Mouse (Mus musculus) lung, embryonic 14.5 days (tissue): ENCODE data around the gene Mlec. TPM values are rescaled to one million over a fixed set of nuclear protein-coding genes. Genes with fewer than 3 reads are reported as not detected.

Source experiments
- ATAC-seq: fragments of 200-750 bp; cut with Nextera tagmentation; 2 replicates; pipeline ENCODE4 v1.8.0; 2017; ENCODE audit warnings: mild to moderate bottlenecking, moderate TSS enrichment, moderate library complexity; ENCODE audit not compliant: insufficient read depth
- DNase-seq: peaks from one replicate; pipeline ENCODE4 v3.0.0-alpha.2; 2015
- H3K27ac ChIP-seq: fragments of 300-500 bp; sonication (generic); 2 replicates; pipeline ENCODE4 v1.5.1; 2014; ENCODE audit warnings: low read depth, mild to moderate bottlenecking, moderate library complexity
- H3K27me3 ChIP-seq: fragments of 300-500 bp; sonication (generic); 2 replicates; pipeline ENCODE4 v1.6.1; 2014; ENCODE audit warnings: low read length, control low read depth; ENCODE audit not compliant: insufficient read depth
- H3K36me3 ChIP-seq: fragments of 300-500 bp; sonication (generic); 2 replicates; pipeline ENCODE4 v1.6.1; 2014; ENCODE audit warnings: control low read depth; ENCODE audit not compliant: insufficient read depth
- H3K4me1 ChIP-seq: fragments of 300-500 bp; sonication (generic); 2 replicates; pipeline ENCODE4 v1.6.1; 2014; ENCODE audit warnings: antibody characterized with exemption, control low read depth; ENCODE audit not compliant: insufficient read depth
- H3K4me2 ChIP-seq: fragments of 300-500 bp; sonication (generic); 2 replicates; pipeline ENCODE4 v1.6.1; 2014; ENCODE audit warnings: mild to moderate bottlenecking
- H3K4me3 ChIP-seq: fragments of 300-500 bp; sonication (generic); 2 replicates; pipeline ENCODE4 v1.5.1; 2014; ENCODE audit warnings: low read depth, low read length
- H3K9ac ChIP-seq: fragments of 300-500 bp; sonication (generic); 2 replicates; pipeline ENCODE4 v1.6.1; 2014
- H3K9me3 ChIP-seq: fragments of 300-500 bp; sonication (generic); 2 replicates; pipeline ENCODE4 v1.6.1; 2016; ENCODE audit warnings: low read depth, low read length, control low read depth
- CTCF ChIP-seq: IDR thresholded peaks from 2 replicates; pipeline ENCODE4 v1.5.1; 2016; ENCODE audit warnings: antibody characterized with exemption, low read depth
- WGBS: fragments of 180-500 bp; shearing (Covaris S2); extraction: QIAGEN DNeasy Blood & Tissue Kit; methylation state at CpG from one replicate; pipeline ENCODE4 v1.1.7; 2014; 5-methylcytosine and 5-hydroxymethylcytosine counted together
- polyA plus RNA-seq: library from polyadenylated mRNA; unstranded; fragments of >200 nt; fragmentation: Nextera tagmentation; extraction: Ambion mirVana; gene quantifications from 2 replicates; pipeline ENCODE4 v1.2.1, GENCODE M21; 2014

Gene Mlec
- polyA plus RNA-seq, 1 experiment from 2014 or later = 81.1 TPM

- H3K36me3 ChIP-seq = peaks cover 66% of the 10 kb centered on the region
- H3K4me2 ChIP-seq = no peak overlapping the region
- peak; percentile 96 for TF ChIP-seq CTCF
- no peak overlapping the region for H3K4me3 ChIP-seq
- ATAC-seq (peak; percentile 79), DNase-seq (peak; percentile 90)
- H3K9ac ChIP-seq = no peak overlapping the region; the same call in 1 of the 2 replicates
- H3K27ac ChIP-seq = 0 out of 2 replicates have a peak overlapping the region, but pooled peaks have one; percentile 2
- H3K27me3 ChIP-seq = no peaks in the 10 kb centered on the region
- no peaks in the 10 kb centered on the region for H3K9me3 ChIP-seq
- WGBS = 16% methylated on average over 24 of the region's 24 CpGs
- H3K4me1 ChIP-seq = no peaks in the 10 kb centered on the region
Measured at GRCm38 (mm10) chr5:115125211-115125871, 32.6 kb downstream of the Mlec start.

DNA sequence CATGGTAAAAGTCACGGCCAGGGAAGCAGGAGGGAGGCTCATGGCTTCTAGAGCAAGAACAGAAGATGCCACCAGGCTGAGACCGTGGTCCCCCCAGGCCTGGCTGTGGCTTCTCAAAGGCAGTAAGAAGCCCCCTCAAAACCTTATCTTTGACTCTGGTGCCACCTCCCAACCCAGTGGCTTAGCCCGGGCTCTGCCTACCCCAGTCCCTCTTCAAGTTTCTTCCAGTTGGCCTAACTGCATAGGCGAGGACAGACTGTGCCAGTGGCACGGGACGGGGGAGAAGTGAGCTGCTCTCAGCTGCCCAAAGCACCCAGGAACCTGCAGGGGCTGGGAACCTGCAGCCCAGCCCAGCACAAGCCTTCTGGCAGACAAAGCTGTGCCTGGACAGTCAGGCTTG, 33.3 kb downstream of the Mlec start:
- ATAC-seq = no peak
- no peak overlapping the region for H3K9ac ChIP-seq
- no peak overlapping the region for H3K4me2 ChIP-seq
- TF ChIP-seq CTCF = no peak
- no peaks in the 10 kb centered on the region for H3K9me3 ChIP-seq
- no peaks in the 10 kb centered on the region for H3K27me3 ChIP-seq
- peaks cover 60% of the 10 kb centered on the region for H3K36me3 ChIP-seq
- no peaks in the 10 kb centered on the region for H3K4me1 ChIP-seq
- no peak for DNase-seq
- H3K27ac ChIP-seq = no peak overlapping the region
- 91% methylated on average over 6 of the region's 6 CpGs for WGBS
- H3K4me3 ChIP-seq = no peak overlapping the region

DNA sequence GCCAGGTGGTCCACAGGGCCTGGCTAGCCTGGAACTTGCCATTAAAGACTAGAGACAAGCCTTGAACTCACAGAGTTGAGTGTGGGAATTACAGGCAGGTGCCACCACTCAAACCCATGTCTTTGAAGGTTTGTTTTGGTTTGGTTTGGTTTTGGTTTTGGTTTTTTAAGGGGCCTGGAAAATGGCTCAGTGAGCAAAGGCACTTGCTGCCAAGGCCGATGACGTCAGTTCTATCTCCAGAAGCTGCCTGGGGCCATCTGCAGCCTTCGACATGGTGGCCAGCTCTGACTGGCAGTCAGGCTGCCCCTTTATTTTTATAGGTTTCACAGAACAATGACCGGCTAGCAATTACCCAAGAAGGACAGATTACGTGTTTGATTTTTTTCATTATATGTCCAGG, 37.0 kb downstream of the Mlec start:
- no peaks in the 10 kb centered on the region for H3K9me3 ChIP-seq
- no peak overlapping the region for H3K9ac ChIP-seq
- H3K4me1 ChIP-seq = peaks cover 2% of the 10 kb centered on the region; the same call in 1 of the 2 replicates
- no peak overlapping the region for H3K4me2 ChIP-seq
- WGBS = 80% methylated on average over 5 of the region's 5 CpGs
- H3K27ac ChIP-seq = no peak overlapping the region
- TF ChIP-seq CTCF = no peak
- H3K36me3 ChIP-seq = peaks cover 37% of the 10 kb centered on the region
- no peaks in the 10 kb centered on the region for H3K27me3 ChIP-seq
- no peak overlapping the region for H3K4me3 ChIP-seq
- ATAC-seq (no peak), DNase-seq (no peak)

- DNase-seq (peak; percentile 90), ATAC-seq (peak; percentile 92)
- H3K4me3 ChIP-seq = peak within 1 kb of the TSS; percentile 86
- peak within 1 kb of the TSS; percentile 65; the same call in 1 of the 2 replicates for H3K27ac ChIP-seq
- no peak for TF ChIP-seq CTCF
- peak within 1 kb of the TSS; percentile 78 for H3K4me2 ChIP-seq
- H3K36me3 ChIP-seq = peaks cover 22% of the 10 kb centered on the region
- peaks cover 2% of the 10 kb centered on the region; the same call in 1 of the 2 replicates for H3K4me1 ChIP-seq
- under 1% methylated on average over 39 of the region's 39 CpGs for WGBS
- H3K9me3 ChIP-seq = no peaks in the 10 kb centered on the region
- H3K9ac ChIP-seq = peak within 1 kb of the TSS; percentile 85
- H3K27me3 ChIP-seq = no peaks in the 10 kb centered on the region
Measured at GRCm38 (mm10) chr5:115118961-115119570, 38.9 kb downstream of the Mlec start, which contains the start of gene Acads. Acads (minus strand) TSS chr5:115119346.

DNA sequence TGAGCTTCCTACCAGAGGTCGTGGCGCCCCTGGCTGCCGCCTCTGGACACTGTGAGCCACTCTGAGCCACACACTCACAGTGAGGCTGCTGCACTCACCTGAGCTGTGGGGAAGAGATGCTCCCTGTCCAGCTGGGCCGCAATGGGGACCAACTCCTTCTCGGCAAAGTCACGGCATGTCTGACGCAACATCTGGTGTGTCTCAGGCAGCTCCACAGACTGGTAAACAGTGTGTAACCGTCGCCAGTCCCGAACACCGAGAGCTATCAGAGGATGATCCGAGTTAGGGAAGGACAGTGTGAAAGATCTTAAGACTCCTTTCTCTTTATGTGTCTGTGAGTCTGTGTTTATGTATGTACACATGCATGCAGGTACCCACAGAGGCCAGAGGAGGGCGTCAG, 40.5 kb downstream of the Mlec start:
- Histone ChIP-seq H3K9me3 (no peaks in the 10 kb centered on the region), H3K9ac (no peak overlapping the region), H3K4me1 (peaks cover 2% of the 10 kb centered on the region; the same call in 1 of the 2 replicates), H3K4me2 (no peak overlapping the region), H3K27me3 (no peaks in the 10 kb centered on the region), H3K36me3 (peaks cover 23% of the 10 kb centered on the region), H3K4me3 (no peak overlapping the region), H3K27ac (no peak overlapping the region)
- TF ChIP-seq CTCF = no peak; the same call in 1 of the 2 replicates
- no peak for ATAC-seq
- DNase-seq = no peak
- WGBS = 70% methylated on average over 13 of the region's 13 CpGs

- H3K27ac ChIP-seq = no peak overlapping the region
- no peak overlapping the region for H3K4me3 ChIP-seq
- ATAC-seq (no peak), DNase-seq (no peak)
- H3K27me3 ChIP-seq = no peaks in the 10 kb centered on the region
- H3K36me3 ChIP-seq = peaks cover 28% of the 10 kb centered on the region
- no peak for TF ChIP-seq CTCF
- H3K4me1 ChIP-seq = peaks cover 2% of the 10 kb centered on the region; the same call in 1 of the 2 replicates
- WGBS = 77% methylated on average over 3 of the region's 3 CpGs
- no peaks in the 10 kb centered on the region for H3K9me3 ChIP-seq
- H3K9ac ChIP-seq = no peak overlapping the region
- H3K4me2 ChIP-seq = no peak overlapping the region
Measured at GRCm38 (mm10) chr5:115116426-115116825, 41.6 kb downstream of the Mlec start.

- H3K36me3 ChIP-seq = peaks cover 46% of the 10 kb centered on the region
- no peak overlapping the region for H3K9ac ChIP-seq
- H3K4me1 ChIP-seq = peaks cover 2% of the 10 kb centered on the region; the same call in 1 of the 2 replicates
- H3K27me3 ChIP-seq = no peaks in the 10 kb centered on the region
- WGBS = 93% methylated on average over 8 of the region's 8 CpGs
- no peak for DNase-seq
- H3K27ac ChIP-seq = no peak overlapping the region
- no peak for TF ChIP-seq CTCF
- ATAC-seq = no peak
- no peak overlapping the region for H3K4me2 ChIP-seq
- H3K4me3 ChIP-seq = no peak overlapping the region
- H3K9me3 ChIP-seq = no peaks in the 10 kb centered on the region
Measured at GRCm38 (mm10) chr5:115114501-115114900, 43.5 kb downstream of the Mlec start.
